Mouse (Mus musculus): ENCODE data around the gene Ctdnep1.

Gene Ctdnep1

DNA sequence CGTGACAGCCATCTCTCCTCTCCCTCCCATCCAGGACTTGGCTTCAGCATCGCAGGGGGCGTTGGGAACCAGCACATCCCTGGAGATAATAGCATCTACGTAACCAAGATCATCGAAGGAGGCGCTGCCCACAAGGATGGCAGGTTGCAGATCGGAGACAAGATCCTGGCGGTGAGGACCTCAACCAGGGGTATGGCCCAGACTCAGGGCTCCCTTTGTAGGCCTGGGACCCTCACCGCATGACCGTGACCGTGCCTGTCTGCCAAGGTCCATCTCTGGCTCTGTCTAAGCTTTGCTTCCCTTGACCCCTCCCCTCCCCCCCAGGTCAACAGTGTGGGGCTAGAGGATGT lies 50.3 kb downstream of the Ctdnep1 start:
- DNase-seq: no peak

DNA sequence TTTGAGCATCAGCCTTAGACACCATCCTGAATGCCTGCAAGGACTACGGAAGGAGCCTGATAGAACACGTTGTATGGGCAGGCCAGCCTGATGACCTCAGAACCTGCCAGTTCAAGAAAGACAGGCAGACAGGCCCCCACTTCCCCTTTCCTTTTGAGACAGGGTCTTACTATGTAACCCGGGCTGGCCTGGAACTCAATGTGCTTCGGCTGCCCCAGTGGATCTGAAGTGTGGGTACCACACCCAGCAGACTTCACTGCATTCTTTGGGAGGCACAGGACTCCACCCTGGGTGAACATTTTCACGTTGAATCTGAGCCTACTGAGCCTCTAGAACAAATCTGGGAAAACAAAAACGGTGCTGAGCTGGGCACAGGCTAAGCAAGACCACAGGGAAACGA lies 57.2 kb downstream of the Ctdnep1 start:
- no peak for DNase-seq

DNA sequence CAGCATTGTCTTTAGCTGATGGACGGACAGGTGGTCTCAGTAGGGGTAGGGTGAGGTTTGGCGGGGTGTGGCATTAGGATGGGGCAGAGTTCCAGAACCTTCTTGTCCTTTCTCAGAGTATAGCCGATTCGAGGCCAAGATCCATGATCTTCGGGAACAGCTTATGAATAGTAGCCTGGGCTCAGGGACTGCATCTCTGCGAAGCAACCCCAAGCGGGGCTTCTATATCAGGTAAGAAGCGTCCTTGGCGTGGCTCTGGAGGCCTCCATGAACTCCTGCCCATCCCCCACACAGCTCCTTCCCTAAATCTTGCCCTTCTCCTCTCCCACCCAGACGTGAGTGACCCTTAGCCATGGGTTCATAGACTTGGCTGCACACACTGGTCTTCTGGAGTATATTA lies 58.7 kb downstream of the Ctdnep1 start:
- DNase-seq: no peak

DNA sequence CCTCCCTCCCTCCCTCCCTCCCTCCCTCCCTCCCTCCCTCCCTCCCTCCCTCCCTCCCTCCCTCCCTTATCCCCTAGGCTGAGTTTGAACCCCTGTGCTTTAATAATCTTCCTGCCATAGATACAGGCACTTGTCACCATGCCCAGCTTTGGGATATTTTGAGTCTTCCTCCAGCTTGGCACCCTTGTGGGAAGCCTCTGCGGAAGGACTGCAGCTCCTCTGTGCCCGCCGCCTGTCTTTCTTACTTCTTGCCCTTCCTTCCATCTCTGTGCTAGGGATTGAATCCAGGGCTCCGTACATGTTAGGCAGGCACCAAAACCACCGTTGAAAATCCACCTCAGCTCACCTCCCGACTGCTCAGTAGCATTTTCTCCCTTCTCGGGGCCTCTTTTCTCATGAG lies 59.2 kb downstream of the Ctdnep1 start:
- no peak for DNase-seq

Data from cerebellum, postnatal 36 days (tissue).